Mouse (Mus musculus): ENCODE measurements around the gene Rbfox3.

DNA sequence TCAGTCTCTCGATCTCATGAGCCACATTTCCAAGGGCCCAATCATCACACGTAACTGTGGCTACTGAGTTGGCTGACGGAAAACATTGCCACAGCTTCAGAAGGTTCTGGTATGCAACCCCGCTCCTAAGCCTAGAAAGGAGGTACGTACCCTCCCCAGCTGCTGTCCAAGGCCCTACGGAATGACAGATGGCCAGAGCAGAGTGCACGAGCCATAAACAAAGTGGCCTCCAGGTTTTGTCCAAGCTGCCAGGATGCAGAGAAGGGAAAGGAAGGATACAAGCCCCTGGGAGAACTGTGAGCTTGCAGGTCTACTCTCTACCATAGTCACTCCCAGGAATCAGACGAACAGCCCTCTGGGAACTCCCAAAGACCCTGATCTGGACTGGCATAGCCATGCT is 327.8 kb downstream of the Rbfox3 start:
- no peak for TF ChIP-seq POLR2A (IDR thresholded peaks at IDR 0.05; ENCODE audit: extremely low read depth, insufficient read depth, low read length)
- TF ChIP-seq CTCF (IDR thresholded peaks at IDR 0.05; ENCODE audit: extremely low read depth, insufficient read depth, low read length): no peak
